Mouse (Mus musculus) liver, embryonic 12.5 days (tissue): ENCODE data around the gene Lrba. TPM values are rescaled to one million over a fixed set of nuclear protein-coding genes. Genes with fewer than 3 reads are reported as not detected.

Experiments used
- ATAC-seq: fragments of 200-750 bp; cut with Nextera tagmentation; 2 replicates; pipeline ENCODE4 v1.8.0; 2017; ENCODE audit warnings: moderate number of reproducible peaks, mild to moderate bottlenecking, moderate library complexity
- H3K27ac ChIP-seq: fragments of 300-500 bp; sonication (generic); 2 replicates; pipeline ENCODE4 v1.5.1; 2016; ENCODE audit warnings: mild to moderate bottlenecking
- H3K27me3 ChIP-seq: fragments of 300-500 bp; sonication (generic); replicated peaks from 2 replicates; pipeline ENCODE4 v1.6.1; 2016; ENCODE audit warnings: mild to moderate bottlenecking, moderate library complexity
- H3K36me3 ChIP-seq: fragments of 300-500 bp; sonication (generic); 2 replicates; pipeline ENCODE4 v1.6.1; 2016; ENCODE audit warnings: mild to moderate bottlenecking, moderate library complexity
- H3K4me1 ChIP-seq: fragments of 300-500 bp; sonication (generic); 2 replicates; pipeline ENCODE4 v1.6.1; 2016
- H3K4me2 ChIP-seq: fragments of 300-500 bp; sonication (generic); 2 replicates; pipeline ENCODE4 v1.6.1; 2016; ENCODE audit warnings: mild to moderate bottlenecking, moderate library complexity
- H3K4me3 ChIP-seq: fragments of 300-500 bp; sonication (generic); 2 replicates; pipeline ENCODE4 v1.5.1; 2016; ENCODE audit warnings: mild to moderate bottlenecking, moderate library complexity
- H3K9ac ChIP-seq: fragments of 300-500 bp; sonication (generic); 2 replicates; pipeline ENCODE4 v1.6.1; 2016; ENCODE audit warnings: mild to moderate bottlenecking, moderate library complexity
- H3K9me3 ChIP-seq: fragments of 300-500 bp; sonication (generic); replicated peaks from 2 replicates; pipeline ENCODE4 v1.6.1; 2016; ENCODE audit warnings: mild to moderate bottlenecking, moderate library complexity
- WGBS: fragments of 180-500 bp; shearing (Covaris S2); methylation state at CpG from one replicate; pipeline ENCODE4 v1.1.7; 2016; ENCODE audit not compliant: insufficient replicate concordance; 5-methylcytosine and 5-hydroxymethylcytosine counted together
- polyA plus RNA-seq: library from polyadenylated mRNA; unstranded; fragments of >200 nt; fragmentation: Nextera tagmentation; extraction: Ambion mirVana; gene quantifications from 2 replicates; pipeline ENCODE4 v1.2.1, GENCODE M21; 2016

Lrba gene
- polyA plus RNA-seq, 1 experiment from 2014 or later, result 3.6 TPM

- no peak overlapping the region for H3K4me2 ChIP-seq
- 57% methylated on average over 3 of the region's 3 CpGs for WGBS
- H3K4me3 ChIP-seq, result no peak overlapping the region
- H3K36me3 ChIP-seq, result no peaks in the 10 kb centered on the region
- H3K9ac ChIP-seq, result no peak overlapping the region
- H3K9me3 ChIP-seq, result no peaks in the 10 kb centered on the region
- H3K27ac ChIP-seq, result no peak overlapping the region
- ATAC-seq, result no peak
- H3K4me1 ChIP-seq, result no peaks in the 10 kb centered on the region
- H3K27me3 ChIP-seq, result no peaks in the 10 kb centered on the region
These were observed 426.5 kb downstream of the Lrba start for GRCm38 (mm10) chr3:86651006-86651405.

GRCm38 (mm10) chr3:86659326-86659725, 434.8 kb downstream of the Lrba start:
- 82% methylated on average over 5 of the region's 5 CpGs for WGBS
- Histone ChIP-seq H3K4me2 (no peak overlapping the region), H3K9ac (no peak overlapping the region), H3K4me3 (no peak overlapping the region), H3K27me3 (no peaks in the 10 kb centered on the region), H3K36me3 (no peaks in the 10 kb centered on the region), H3K9me3 (no peaks in the 10 kb centered on the region), H3K27ac (no peak overlapping the region), H3K4me1 (no peaks in the 10 kb centered on the region)
- no peak for ATAC-seq

GRCm38 (mm10) chr3:86664399-86664798, 439.9 kb downstream of the Lrba start:
- Histone ChIP-seq H3K4me2 (no peak overlapping the region), H3K9me3 (no peaks in the 10 kb centered on the region), H3K36me3 (no peaks in the 10 kb centered on the region), H3K27ac (no peak overlapping the region), H3K9ac (no peak overlapping the region), H3K27me3 (no peaks in the 10 kb centered on the region), H3K4me1 (no peaks in the 10 kb centered on the region), H3K4me3 (no peak overlapping the region)
- no peak for ATAC-seq
- 11% methylated on average over 3 of the region's 3 CpGs for WGBS

- no peaks in the 10 kb centered on the region for H3K4me1 ChIP-seq
- H3K27me3 ChIP-seq, result no peaks in the 10 kb centered on the region
- no peaks in the 10 kb centered on the region for H3K36me3 ChIP-seq
- no peak for ATAC-seq
- H3K4me2 ChIP-seq, result no peak overlapping the region
- no peak overlapping the region for H3K27ac ChIP-seq
- no peak overlapping the region for H3K9ac ChIP-seq
- H3K4me3 ChIP-seq, result no peak overlapping the region
- H3K9me3 ChIP-seq, result no peaks in the 10 kb centered on the region
- 70% methylated on average over 8 of the region's 8 CpGs for WGBS
These were observed 443.7 kb downstream of the Lrba start for GRCm38 (mm10) chr3:86668146-86668545.

GRCm38 (mm10) chr3:86677573-86678155, 453.2 kb downstream of the Lrba start:
- no peaks in the 10 kb centered on the region for H3K9me3 ChIP-seq
- H3K4me2 ChIP-seq, result no peak overlapping the region
- H3K27ac ChIP-seq, result no peak overlapping the region
- no peak for ATAC-seq
- H3K4me3 ChIP-seq, result no peak overlapping the region
- no peaks in the 10 kb centered on the region for H3K36me3 ChIP-seq
- H3K4me1 ChIP-seq, result no peaks in the 10 kb centered on the region
- no peak overlapping the region for H3K9ac ChIP-seq
- WGBS, result 32% methylated on average over 2 of the region's 2 CpGs
- H3K27me3 ChIP-seq, result no peaks in the 10 kb centered on the region

GRCm38 (mm10) chr3:86687571-86688209, 463.2 kb downstream of the Lrba start:
- H3K27ac ChIP-seq, result no peak overlapping the region
- no peaks in the 10 kb centered on the region; the same call in 1 of the 2 replicates for H3K27me3 ChIP-seq
- no peaks in the 10 kb centered on the region for H3K9me3 ChIP-seq
- H3K4me3 ChIP-seq, result no peak overlapping the region
- ATAC-seq, result no peak
- 0 out of 2 replicates have a peak, but pooled peaks cover 2% of the 10 kb centered on the region for H3K4me1 ChIP-seq
- 43% methylated on average over 7 of the region's 7 CpGs for WGBS
- H3K9ac ChIP-seq, result no peak overlapping the region
- H3K4me2 ChIP-seq, result no peak overlapping the region
- no peaks in the 10 kb centered on the region for H3K36me3 ChIP-seq

- Histone ChIP-seq H3K9ac (no peak overlapping the region), H3K27me3 (no peaks in the 10 kb centered on the region; the same call in 1 of the 2 replicates), H3K27ac (no peak overlapping the region), H3K36me3 (no peaks in the 10 kb centered on the region), H3K4me3 (no peak overlapping the region), H3K4me2 (no peak overlapping the region), H3K4me1 (0 out of 2 replicates have a peak, but pooled peaks cover 2% of the 10 kb centered on the region), H3K9me3 (no peaks in the 10 kb centered on the region)
- no peak for ATAC-seq
- 54% methylated on average over 1 of the region's 1 CpGs for WGBS
These were observed 464.0 kb downstream of the Lrba start for GRCm38 (mm10) chr3:86688438-86688837.

GRCm38 (mm10) chr3:86689305-86689704, 464.8 kb downstream of the Lrba start:
- H3K4me3 ChIP-seq, result no peak overlapping the region

GRCm38 (mm10) chr3:86692779-86693178, 468.3 kb downstream of the Lrba start:
- no peak overlapping the region for H3K27ac ChIP-seq

More at GRCm38 (mm10) chr3:86689305-86689704, 464.8 kb downstream of the Lrba start:
- H3K4me1 ChIP-seq, result 0 out of 2 replicates have a peak, but pooled peaks cover 2% of the 10 kb centered on the region
- ATAC-seq, result no peak
- H3K27me3 ChIP-seq, result no peaks in the 10 kb centered on the region; the same call in 1 of the 2 replicates
- no peaks in the 10 kb centered on the region for H3K9me3 ChIP-seq
- no peaks in the 10 kb centered on the region for H3K36me3 ChIP-seq
- no peak overlapping the region for H3K9ac ChIP-seq
- no peak overlapping the region for H3K4me2 ChIP-seq
- WGBS, result 39% methylated on average over 7 of the region's 7 CpGs
- no peak overlapping the region for H3K27ac ChIP-seq

GRCm38 (mm10) chr3:86693553-86693952, 469.1 kb downstream of the Lrba start:
- 57% methylated on average over 7 of the region's 7 CpGs for whole genome bisulfite sequencing

More at GRCm38 (mm10) chr3:86692779-86693178, 468.3 kb downstream of the Lrba start:
- Histone ChIP-seq H3K9me3 (no peaks in the 10 kb centered on the region), H3K27me3 (no peaks in the 10 kb centered on the region; the same call in 1 of the 2 replicates), H3K36me3 (no peaks in the 10 kb centered on the region), H3K4me3 (no peak overlapping the region), H3K4me2 (no peak overlapping the region), H3K4me1 (0 out of 2 replicates have a peak, but pooled peaks cover 2% of the 10 kb centered on the region), H3K9ac (no peak overlapping the region)
- no peak for ATAC-seq

GRCm38 (mm10) chr3:86698947-86699346, 474.5 kb downstream of the Lrba start:
- no peaks in the 10 kb centered on the region for H3K4me1 ChIP-seq
- H3K27me3 ChIP-seq, result no peaks in the 10 kb centered on the region
- H3K9me3 ChIP-seq, result no peaks in the 10 kb centered on the region
- no peak overlapping the region for H3K9ac ChIP-seq
- no peak overlapping the region for H3K4me2 ChIP-seq
- H3K4me3 ChIP-seq, result no peak overlapping the region
- no peak overlapping the region for H3K27ac ChIP-seq
- WGBS, result 75% methylated on average over 2 of the region's 2 CpGs
- no peaks in the 10 kb centered on the region for H3K36me3 ChIP-seq
- ATAC-seq, result no peak

More at GRCm38 (mm10) chr3:86693553-86693952, 469.1 kb downstream of the Lrba start:
- no peaks in the 10 kb centered on the region for H3K36me3 ChIP-seq
- no peak overlapping the region for H3K27ac ChIP-seq
- H3K4me3 ChIP-seq, result no peak overlapping the region
- H3K9ac ChIP-seq, result no peak overlapping the region
- no peaks in the 10 kb centered on the region for H3K9me3 ChIP-seq
- no peak for ATAC-seq
- H3K27me3 ChIP-seq, result no peaks in the 10 kb centered on the region; the same call in 1 of the 2 replicates
- no peak overlapping the region for H3K4me2 ChIP-seq
- no peaks in the 10 kb centered on the region for H3K4me1 ChIP-seq

GRCm38 (mm10) chr3:86701163-86701563, 476.7 kb downstream of the Lrba start:
- no peaks in the 10 kb centered on the region for H3K27me3 ChIP-seq
- no peaks in the 10 kb centered on the region for H3K4me1 ChIP-seq
- no peak for ATAC-seq
- no peak overlapping the region for H3K4me3 ChIP-seq
- H3K36me3 ChIP-seq, result no peaks in the 10 kb centered on the region
- 54% methylated on average over 1 of the region's 1 CpGs for WGBS
- no peak overlapping the region for H3K4me2 ChIP-seq
- no peaks in the 10 kb centered on the region for H3K9me3 ChIP-seq
- H3K27ac ChIP-seq, result no peak overlapping the region
- H3K9ac ChIP-seq, result no peak overlapping the region
